Mouse (Mus musculus) pancreas, adult 10 weeks (tissue): ENCODE measurements around the gene Fam234a. TPM values are rescaled to one million over a fixed set of nuclear protein-coding genes. Genes with fewer than 3 reads are reported as not detected.

Experiments used
- polyA plus RNA-seq: library from polyadenylated mRNA; stranded (reverse); fragments of 350-450 nt; fragmentation: Illumina TruSeq; extraction: RNeasy Lipid Tissue Mini Kit (QIAGEN cat#74804); gene quantifications from one replicate; pipeline ENCODE4 v1.2.3, GENCODE M21; 2015; ENCODE audit warnings: low read depth, low replicate concordance; ENCODE audit not compliant: insufficient read depth

Fam234a gene
- polyA plus RNA-seq, result 11.8 TPM

DNA sequence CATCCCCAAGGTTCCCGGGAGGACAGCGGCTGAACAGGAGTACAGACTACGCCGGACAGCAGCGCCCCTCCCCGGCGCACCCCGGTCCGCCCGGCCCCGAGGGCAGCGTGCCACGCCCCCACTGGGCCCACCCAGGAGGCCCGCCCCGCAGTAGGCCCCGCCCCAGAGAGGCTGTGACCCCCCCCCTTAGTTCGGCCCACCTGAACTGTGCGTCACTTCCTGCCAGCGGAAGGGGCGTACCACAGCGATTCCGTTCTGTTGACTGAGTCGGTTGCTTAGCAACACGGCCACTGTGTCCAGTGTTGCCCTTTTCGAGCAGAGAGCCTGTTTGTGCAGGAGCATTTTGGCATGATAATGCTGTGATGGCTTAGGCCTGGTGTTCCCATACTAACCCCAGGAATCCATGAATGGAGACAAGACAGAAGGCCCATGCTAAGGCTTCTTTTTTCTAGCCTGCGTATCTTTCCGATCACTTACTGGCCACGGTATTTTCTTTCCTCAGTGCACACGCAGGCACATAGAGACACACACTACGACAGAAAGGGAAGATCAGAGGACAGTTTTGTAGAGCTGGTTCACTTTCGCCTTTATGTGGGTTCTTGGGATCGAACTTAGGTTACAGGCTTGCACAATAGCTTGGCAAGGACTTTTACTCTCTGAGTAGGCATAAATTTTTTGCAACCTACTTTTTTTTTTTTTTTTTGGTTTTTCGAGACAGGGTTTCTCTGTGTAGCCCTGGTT, at the start of gene Fam234a:
TSS of gene Fam234a (minus strand) at position 142 of the 741 bp plus-strand sequence.

DNA sequence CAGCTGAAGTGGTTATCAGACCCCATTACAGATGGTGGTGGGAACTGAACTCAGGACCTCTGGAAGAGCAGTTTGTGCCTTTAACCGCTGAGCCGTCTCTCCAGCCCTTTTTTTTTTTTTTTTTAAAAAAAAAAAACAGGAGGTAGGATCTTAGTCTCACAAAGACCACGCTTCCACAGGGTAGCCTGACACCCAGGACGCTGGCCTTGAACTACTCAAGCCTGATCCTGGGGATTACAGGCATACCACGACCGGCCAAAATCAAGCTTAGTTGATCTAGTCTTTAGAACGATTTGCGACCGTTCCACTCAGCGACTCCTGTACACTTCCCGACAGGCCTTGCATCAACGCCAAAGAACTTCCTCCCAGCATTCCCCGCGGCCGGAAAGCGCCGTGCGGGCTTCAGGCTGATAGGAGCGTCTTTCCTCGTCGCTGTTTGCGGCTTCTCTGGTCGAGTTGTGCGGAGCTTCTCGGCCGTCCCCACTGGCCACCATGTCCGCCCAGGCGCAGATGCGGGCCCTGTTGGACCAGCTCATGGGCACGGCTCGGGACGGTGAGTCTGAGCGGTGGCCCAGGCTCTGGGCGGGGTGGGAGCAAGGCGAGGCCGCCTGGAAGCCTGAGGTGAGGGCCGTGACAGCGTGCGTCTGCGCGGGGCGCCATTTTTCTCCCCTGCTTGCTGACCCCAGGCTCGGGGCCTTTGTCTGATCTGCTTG, 8.7 kb upstream of the Fam234a start, which contains the start of gene Luc7l:
TSS of gene Luc7l (plus strand) at position 358 of the 713 bp plus-strand sequence.

DNA sequence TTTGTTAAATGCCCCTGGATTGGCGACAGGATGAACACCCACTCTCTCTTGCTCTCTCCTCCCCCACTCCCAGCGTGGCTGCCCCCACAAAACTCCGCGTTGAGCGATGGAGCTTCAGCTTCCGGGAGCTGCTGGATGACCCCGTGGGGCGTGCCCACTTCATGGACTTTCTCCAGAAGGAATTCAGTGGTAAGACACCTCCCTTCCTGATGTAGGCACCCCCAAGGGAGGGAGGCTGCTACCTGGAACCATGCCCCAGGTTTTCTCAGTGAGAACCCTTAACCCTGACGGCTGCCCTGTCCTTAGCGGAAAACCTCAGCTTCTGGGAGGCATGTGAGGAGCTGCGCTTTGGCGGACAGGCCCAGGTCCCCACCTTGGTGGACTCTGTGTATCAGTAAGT, 36.4 kb downstream of the Fam234a start, which contains the start of gene Arhgdig:
TSS of gene Arhgdig (minus strand) at position 101 of the 400 bp plus-strand sequence.

DNA sequence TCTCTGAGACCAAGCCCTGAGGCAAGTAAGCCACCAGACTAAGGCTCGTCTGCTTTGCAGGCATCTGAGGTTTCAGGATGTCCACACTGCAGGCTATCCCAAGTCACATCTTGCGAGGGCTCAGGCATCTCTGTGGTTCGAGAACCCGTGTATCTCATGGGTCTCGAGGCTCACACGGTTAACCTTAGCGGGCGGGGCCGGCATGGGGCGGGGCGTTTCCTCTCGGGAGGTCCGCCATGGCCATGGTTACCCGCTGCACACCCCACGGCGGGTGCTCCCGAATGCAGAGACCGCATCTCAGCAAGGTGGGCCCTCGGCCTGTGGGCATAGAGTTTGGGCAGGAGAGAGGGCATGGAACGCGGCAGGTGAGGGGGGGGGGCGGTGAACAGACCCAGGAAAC, 41.3 kb downstream of the Fam234a start, which contains the start of gene Rgs11:
TSS of gene Rgs11 (plus strand) at position 215 of the 400 bp plus-strand sequence.

DNA sequence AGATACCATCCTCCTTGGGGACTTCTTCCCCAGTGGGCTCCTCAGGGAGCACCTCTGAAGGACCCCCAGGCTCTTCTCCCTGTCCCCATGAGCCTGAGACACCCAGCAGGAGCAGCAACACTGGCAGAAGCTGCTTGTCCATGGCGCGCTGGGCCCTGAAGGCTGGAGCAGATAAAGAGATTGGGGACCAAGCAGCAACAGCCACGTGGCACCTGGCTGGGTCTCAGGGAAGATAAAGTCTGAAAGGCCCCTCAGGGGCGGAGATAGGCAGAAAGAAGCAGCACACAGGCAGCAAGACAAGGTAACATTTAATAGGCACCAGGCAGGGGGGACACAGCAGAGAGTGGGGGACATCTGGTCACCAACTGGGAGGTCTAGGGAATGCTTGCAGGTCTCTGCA, 45.1 kb downstream of the Fam234a start, which contains the start of gene Pdia2:
TSS of gene Pdia2 (minus strand) at position 196 of the 400 bp plus-strand sequence.

Other genes starting within 250 kb of the Fam234a start
- gene Rab11fip3, start 174.7 kb downstream of the Fam234a start, polyA plus RNA-seq, result 6.4 TPM
- gene Decr2, start 153.9 kb downstream of the Fam234a start, polyA plus RNA-seq, result 6.9 TPM
- gene Nme4, start 148.6 kb downstream of the Fam234a start, polyA plus RNA-seq, result 3.6 TPM
- gene Tmem8, start 130.9 kb downstream of the Fam234a start, polyA plus RNA-seq, result 21.1 TPM
- gene Mrpl28, start 120.7 kb downstream of the Fam234a start, polyA plus RNA-seq, result 25.2 TPM
- gene Axin1, start 105.6 kb downstream of the Fam234a start, polyA plus RNA-seq, result 6.6 TPM
- 3,282 TPM for gene Pdia2, start 45.2 kb downstream of the Fam234a start, polyA plus RNA-seq
- 197 TPM for gene Rgs11, start 41.3 kb downstream of the Fam234a start, polyA plus RNA-seq
- gene Arhgdig, start 36.5 kb downstream of the Fam234a start, polyA plus RNA-seq, result 148 TPM
- gene Luc7l, start 8.7 kb upstream of the Fam234a start, polyA plus RNA-seq, result 37.0 TPM
- gene Neurl1b, start 170.6 kb upstream of the Fam234a start, polyA plus RNA-seq, result 1.6 TPM